Comparison of ENCODE assay signal across 18 mouse cellular contexts in the genomic region with DNA sequence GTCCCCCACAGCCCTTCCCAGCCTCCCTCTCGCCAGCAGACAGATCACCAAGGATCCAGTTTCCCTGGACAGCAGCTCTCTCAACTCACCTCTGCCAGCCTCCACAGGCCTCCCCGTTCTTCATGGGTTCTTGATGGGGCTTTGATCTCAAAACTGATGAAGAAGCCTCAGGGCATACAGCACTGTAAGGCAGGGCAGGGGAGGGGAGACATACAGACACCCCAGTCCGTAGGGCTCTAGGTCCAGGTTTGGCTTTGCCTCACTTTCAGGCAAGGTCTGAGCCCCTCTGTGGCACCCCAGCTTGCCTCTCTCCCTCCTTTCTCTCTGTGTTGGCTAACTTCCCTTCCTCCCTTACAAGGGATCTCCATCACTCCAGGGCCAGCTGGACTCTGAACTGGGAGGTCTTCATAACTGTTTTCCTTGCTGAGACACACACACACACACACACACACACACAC. TPM values are rescaled to one million over a fixed set of nuclear protein-coding genes. Genes with fewer than 3 reads are reported as not detected.
A peak's percentile ranks its signal among the peaks of the same experiment; 100 is the strongest.
DNase-seq lines count a peak whose midpoint lies in the region; ATAC-seq lines count a peak whose summit lies in the region.
"Had no signal": no experiment of that assay in that cellular context is flagged by ENCODE, and none has a peak within 500 bp of the region (broad histone marks: within the 10 kb centered on the region; RNA-seq: fewer than 3 reads in every experiment).

TSS of gene Smyd1 (minus strand) at position 408 of the 458 bp plus-strand sequence.

- DNase-seq in heart, adult 18-20 months: no peak
- no peak for DNase-seq in heart, adult 11 months
- no peak for DNase-seq in gastrocnemius, postnatal 25 days
- peak; percentile 60 for DNase-seq in thymus, postnatal 25 days
- DNase-seq in spleen, adult 12 weeks (ENCODE audit: low spot score): no peak
- DNase-seq in adrenal gland, adult 18-20 months (ENCODE audit: low spot score in 2 of 2): no peak
- DNase-seq: cerebellum, adult 11-12 months; kidney, adult 18-20 months; kidney, postnatal 4 days; lung, postnatal 4 days; retina, postnatal 1 day had no signal

- H3K36me3 ChIP-seq in heart, embryonic 16.5 days (ENCODE audit: control insufficient read depth, insufficient read depth): no peaks in the 10 kb centered on the region
- no peaks in the 10 kb centered on the region for H3K36me3 ChIP-seq in forebrain, embryonic 15.5 days
- H3K36me3 ChIP-seq: midbrain, embryonic 13.5 days; neural tube, embryonic 12.5 days had no signal

- no peak for ATAC-seq in heart, embryonic 16.5 days (replicated peaks; ENCODE audit: extremely low read depth, insufficient read depth, low FRiP score)
- no peak for ATAC-seq in forebrain, embryonic 15.5 days (replicated peaks)
- ATAC-seq: midbrain, embryonic 13.5 days; Patski had no signal

- no peak within 1 kb of the TSS for H3K4me3 ChIP-seq in heart, embryonic 16.5 days (ENCODE audit: low read length)
- H3K4me3 ChIP-seq in forebrain, embryonic 15.5 days: no peak within 1 kb of the TSS
- H3K4me3 ChIP-seq: erythroblast, embryonic 14.5 days; midbrain, embryonic 13.5 days; neural tube, embryonic 12.5 days had no signal

- no peaks in the 10 kb centered on the region for H3K9me3 ChIP-seq in heart, embryonic 16.5 days (replicated peaks; ENCODE audit: control insufficient read depth, low read length)
- H3K9me3 ChIP-seq in forebrain, embryonic 15.5 days: no peaks in the 10 kb centered on the region
- H3K9me3 ChIP-seq: midbrain, embryonic 13.5 days; neural tube, embryonic 12.5 days had no signal

- whole genome bisulfite sequencing in heart, embryonic 16.5 days: 77% methylated on average over 3 of the region's 3 CpGs
- 87% methylated on average over 3 of the region's 3 CpGs for WGBS in forebrain, embryonic 15.5 days

- no peaks in the 10 kb centered on the region for H3K4me1 ChIP-seq in heart, embryonic 16.5 days (ENCODE audit: control insufficient read depth, insufficient read depth, low read length)
- H3K4me1 ChIP-seq in forebrain, embryonic 15.5 days: no peaks in the 10 kb centered on the region
- H3K4me1 ChIP-seq: midbrain, embryonic 13.5 days; neural tube, embryonic 12.5 days had no signal

- no peaks in the 10 kb centered on the region for H3K27me3 ChIP-seq in heart, embryonic 16.5 days (ENCODE audit: control insufficient read depth, insufficient read depth, low read length)
- no peaks in the 10 kb centered on the region for H3K27me3 ChIP-seq in forebrain, embryonic 15.5 days
- H3K27me3 ChIP-seq: midbrain, embryonic 13.5 days; neural tube, embryonic 12.5 days; Patski had no signal

- no peak within 1 kb of the TSS for H3K27ac ChIP-seq in heart, embryonic 16.5 days (ENCODE audit: low read length)
- no peak within 1 kb of the TSS for H3K27ac ChIP-seq in forebrain, embryonic 15.5 days (replicated peaks)
- H3K27ac ChIP-seq: hindbrain, embryonic 14.5 days; midbrain, embryonic 13.5 days; neural tube, embryonic 12.5 days had no signal

- H3K4me2 ChIP-seq in heart, embryonic 16.5 days (ENCODE audit: low read depth, low read length): no peak within 1 kb of the TSS
- H3K4me2 ChIP-seq in forebrain, embryonic 15.5 days (replicated peaks): no peak within 1 kb of the TSS
- H3K4me2 ChIP-seq: hindbrain, embryonic 14.5 days; midbrain, embryonic 13.5 days; neural tube, embryonic 12.5 days had no signal

- H3K9ac ChIP-seq in heart, embryonic 16.5 days (ENCODE audit: low read length): no peak within 1 kb of the TSS
- H3K9ac ChIP-seq in forebrain, embryonic 15.5 days (replicated peaks): no peak within 1 kb of the TSS
- H3K9ac ChIP-seq: hindbrain, embryonic 14.5 days; midbrain, embryonic 13.5 days; neural tube, embryonic 12.5 days had no signal

RNA-seq across cellular contexts. Expression of gene Smyd1, which starts in this region (rescaled TPM):
- total RNA-seq in heart, adult 18-20 months (2021): 100 to 1,000 TPM; 337 to 360 TPM
- 100 to 1,000 TPM; 292 to 319 TPM for total RNA-seq in gastrocnemius, postnatal 25 days (2021)
- 118 and 136 TPM in 2 replicates for polyA plus RNA-seq in heart, embryonic 16.5 days (2015; fragmentation: Nextera tagmentation; extraction: Ambion mirVana)
- polyA plus RNA-seq in forebrain, embryonic 15.5 days (2015; fragmentation: Nextera tagmentation; extraction: Ambion mirVana): 0.15 and 0.26 TPM in 2 replicates
- under 1 TPM; 0.27 to 0.90 TPM for total RNA-seq in adrenal gland, adult 18-20 months (2021)
- polyA plus RNA-seq: erythroblast, embryonic 14.5 days; midbrain, embryonic 13.5 days had no signal

Comparison
In these comparisons a context has a peak if more than half of its experiments do, and no peak if none do; other contexts are left out.
1. RNA of gene Smyd1 (total RNA-seq): 337 to 360 TPM in heart, adult 18-20 months and 292 to 319 TPM in gastrocnemius, postnatal 25 days; 0.27 to 0.90 TPM in adrenal gland, adult 18-20 months; every median in the first group is over 100 times any median in the second.
2. RNA of gene Smyd1 (polyA plus RNA-seq): 118 to 136 TPM in heart, embryonic 16.5 days; 0.15 to 0.26 TPM in forebrain, embryonic 15.5 days; every median in the first group is over 10 times any median in the second.